Mouse (Mus musculus) CH12.LX (cell line): ENCODE results near the gene Ifi27l2b. TPM values are rescaled to one million over a fixed set of nuclear protein-coding genes. Genes with fewer than 3 reads are reported as not detected.
A peak's percentile ranks its signal among the peaks of the same experiment; 100 is the strongest.
"Not testable (repeated sequence)": the region's sequence is repeated elsewhere in the genome, so short reads cannot be mapped to it uniquely, and the experiment has no call there.

Experiments
- DNase-seq: peaks from one replicate; pipeline ENCODE4 v3.0.0-alpha.2; 2013; ENCODE audit errors: extremely low read depth
- H3K27ac ChIP-seq: 2 replicates; pipeline ENCODE4 v1.5.1; 2012; ENCODE audit warnings: low read depth, mild to moderate bottlenecking, control low read depth, moderate library complexity; ENCODE audit not compliant: insufficient read depth
- H3K27me3 ChIP-seq: replicated peaks from 2 replicates; pipeline ENCODE3; 2012; ENCODE audit warnings: inconsistent platforms
- H3K36me3 ChIP-seq, 2 experiments: replicated peaks in 1 of 2; 2 replicates each; pipeline versions ENCODE3 to v1.6.1; 2012; ENCODE audit warnings: inconsistent platforms in 1 of 2, low read length in 1 of 2, mild to moderate bottlenecking in 1 of 2, mixed read lengths in 1 of 2, moderate library complexity in 1 of 2; ENCODE audit not compliant: control insufficient read depth in 1 of 2, insufficient read depth in 1 of 2
- H3K4me1 ChIP-seq, 2 experiments: 2 replicates each; pipeline ENCODE4 v1.6.1; 2012; ENCODE audit warnings: inconsistent platforms in 1 of 2, moderate library complexity in 1 of 2; ENCODE audit not compliant: insufficient read depth in 2 of 2, control insufficient read depth in 1 of 2
- H3K4me2 ChIP-seq: 2 replicates; pipeline ENCODE4 v1.6.1; 2012; ENCODE audit warnings: low read depth, mild to moderate bottlenecking, control low read depth; ENCODE audit not compliant: poor library complexity, insufficient read depth, severe bottlenecking
- H3K4me3 ChIP-seq, 3 experiments: fragments of 150-350 bp in 1 of 3; sonication (generic) in 1 of 3; replicated peaks in 1 of 3; 2 replicates each; pipeline versions ENCODE3 to v1.5.1; 2011 to 2012; ENCODE audit warnings: low read depth in 2 of 3, low read length in 2 of 3, mild to moderate bottlenecking in 2 of 3, moderate library complexity in 2 of 3, control low read depth in 1 of 3, improper control_type of control experiment in 1 of 3, inconsistent platforms in 1 of 3, mixed read lengths in 1 of 3; ENCODE audit not compliant: poor library complexity in 1 of 3
- H3K79me2 ChIP-seq: replicated peaks from 2 replicates; pipeline ENCODE4 v1.6.1; 2012; ENCODE audit warnings: mild to moderate bottlenecking, moderate library complexity; ENCODE audit not compliant: control insufficient read depth, poor library complexity, insufficient read depth, severe bottlenecking; ENCODE audit errors: extremely low read depth
- H3K9ac ChIP-seq: 2 replicates; pipeline ENCODE4 v1.6.1; 2012; ENCODE audit warnings: low read depth, mild to moderate bottlenecking, control low read depth, moderate library complexity; ENCODE audit not compliant: insufficient read depth
- H3K9me3 ChIP-seq: replicated peaks from 2 replicates; pipeline ENCODE3; 2012; ENCODE audit warnings: low read length, inconsistent platforms, mixed read lengths
- BHLHE40 ChIP-seq: IDR thresholded peaks from 2 replicates; pipeline ENCODE4 v1.6.1; 2011; ENCODE audit warnings: mild to moderate bottlenecking, low read depth, low read length, improper control_type of control experiment
- CHD2 ChIP-seq: IDR thresholded peaks from 2 replicates; pipeline ENCODE4 v1.6.1; 2011; ENCODE audit warnings: low read length, improper control_type of control experiment
- CTCF ChIP-seq, 2 experiments: IDR thresholded peaks in 1 of 2; conservative IDR thresholded peaks in 1 of 2; 2 replicates each; pipeline ENCODE4 v1.5.1; 2011 to 2012; ENCODE audit warnings: low read depth in 2 of 2, low read length in 2 of 2, improper control_type of control experiment in 1 of 2, inconsistent platforms in 1 of 2, mild to moderate bottlenecking in 1 of 2, moderate library complexity in 1 of 2
- E2F4 ChIP-seq: IDR thresholded peaks from 2 replicates; pipeline ENCODE4 v1.6.1; 2011; ENCODE audit warnings: low read depth, low read length, improper control_type of control experiment; ENCODE audit not compliant: insufficient replicate concordance
- ELF1 ChIP-seq: IDR thresholded peaks from 2 replicates; pipeline ENCODE4 v1.6.1; 2014; ENCODE audit warnings: low read depth, mild to moderate bottlenecking, inconsistent platforms, low read length, improper control_type of control experiment
- EP300 ChIP-seq: IDR thresholded peaks from 2 replicates; pipeline ENCODE4 v1.6.1; 2011; ENCODE audit warnings: low read length, improper control_type of control experiment
- ETS1 ChIP-seq: conservative IDR thresholded peaks from 2 replicates; pipeline ENCODE4 v1.6.1; 2012; ENCODE audit warnings: low read depth, mild to moderate bottlenecking, inconsistent platforms, low read length, improper control_type of control experiment, moderate library complexity
- GABPA ChIP-seq: IDR thresholded peaks from 2 replicates; pipeline ENCODE4 v1.6.1; 2012; ENCODE audit warnings: low read depth, low read length, improper control_type of control experiment, inconsistent platforms; ENCODE audit not compliant: insufficient replicate concordance
- IRF4 ChIP-seq: IDR thresholded peaks from 2 replicates; pipeline ENCODE4 v1.6.1; 2014; ENCODE audit warnings: low read depth, mild to moderate bottlenecking, inconsistent platforms, low read length, improper control_type of control experiment
- JUN ChIP-seq: IDR thresholded peaks from 2 replicates; pipeline ENCODE4 v1.6.1; 2011; ENCODE audit warnings: low read depth, mild to moderate bottlenecking, low read length, improper control_type of control experiment, moderate library complexity; ENCODE audit not compliant: insufficient read depth
- JUND ChIP-seq: conservative IDR thresholded peaks from 2 replicates; pipeline ENCODE4 v1.6.1; 2011; ENCODE audit warnings: low read depth, low read length, improper control_type of control experiment
- KAT2A ChIP-seq: IDR thresholded peaks from 2 replicates; pipeline ENCODE4 v1.6.1; 2012; ENCODE audit warnings: low read length, improper control_type of control experiment, inconsistent platforms; ENCODE audit not compliant: insufficient replicate concordance
- MAFK ChIP-seq: IDR thresholded peaks from 2 replicates; pipeline ENCODE4 v1.6.1; 2011; ENCODE audit warnings: low read length, improper control_type of control experiment; ENCODE audit not compliant: insufficient replicate concordance
- MAZ ChIP-seq: IDR thresholded peaks from 2 replicates; pipeline ENCODE4 v1.6.1; 2012; ENCODE audit warnings: low read depth, mild to moderate bottlenecking, inconsistent platforms, low read length, improper control_type of control experiment, moderate library complexity
- MEF2A ChIP-seq: IDR thresholded peaks from 2 replicates; pipeline ENCODE4 v1.6.1; 2014; ENCODE audit warnings: low read depth, mild to moderate bottlenecking, inconsistent platforms, low read length, improper control_type of control experiment, borderline replicate concordance
- NRF1 ChIP-seq: IDR thresholded peaks from 2 replicates; pipeline ENCODE4 v1.6.1; 2014; ENCODE audit warnings: low read depth, mild to moderate bottlenecking, inconsistent platforms, low read length, improper control_type of control experiment, moderate library complexity
- PAX5 ChIP-seq: IDR thresholded peaks from 2 replicates; pipeline ENCODE4 v1.6.1; 2012; ENCODE audit warnings: low read length, inconsistent platforms, mixed read lengths
- POLR2A ChIP-seq: IDR thresholded peaks from 2 replicates; pipeline ENCODE4 v1.6.1; 2011; ENCODE audit warnings: low read depth, mild to moderate bottlenecking, improper control_type of control experiment, low read length
- POLR2AphosphoS2 ChIP-seq: IDR thresholded peaks from 2 replicates; pipeline ENCODE4 v1.6.1; 2011; ENCODE audit warnings: low read depth, low read length, improper control_type of control experiment
- RAD21 ChIP-seq: IDR thresholded peaks from 2 replicates; pipeline ENCODE4 v1.6.1; 2011; ENCODE audit warnings: low read depth, mild to moderate bottlenecking, low read length, improper control_type of control experiment, moderate library complexity
- SIN3A ChIP-seq: IDR thresholded peaks from 2 replicates; pipeline ENCODE4 v1.6.1; 2012; ENCODE audit warnings: low read length, improper control_type of control experiment, inconsistent platforms
- SMC3 ChIP-seq: IDR thresholded peaks from 2 replicates; pipeline ENCODE4 v1.6.1; 2011; ENCODE audit warnings: low read depth, low read length, improper control_type of control experiment
- TBP ChIP-seq: conservative IDR thresholded peaks from 2 replicates; pipeline ENCODE4 v1.6.1; 2011; ENCODE audit warnings: low read depth, low read length, improper control_type of control experiment
- TCF12 ChIP-seq: IDR thresholded peaks from 2 replicates; pipeline ENCODE4 v1.6.1; 2014; ENCODE audit warnings: low read depth, mild to moderate bottlenecking, inconsistent platforms, low read length, improper control_type of control experiment
- UBTF ChIP-seq: IDR thresholded peaks from 2 replicates; pipeline ENCODE4 v1.6.1; 2012; ENCODE audit warnings: low read depth, mild to moderate bottlenecking, inconsistent platforms, low read length, improper control_type of control experiment, moderate library complexity
- USF2 ChIP-seq: conservative IDR thresholded peaks from 2 replicates; pipeline ENCODE4 v1.6.1; 2011; ENCODE audit warnings: low read depth, low read length, improper control_type of control experiment
- ZKSCAN1 ChIP-seq: IDR thresholded peaks from 2 replicates; pipeline ENCODE4 v1.6.1; 2012; ENCODE audit warnings: low read depth, inconsistent platforms, low read length, improper control_type of control experiment, borderline replicate concordance
- ZMIZ1 ChIP-seq: IDR thresholded peaks from 2 replicates; pipeline ENCODE4 v1.6.1; 2012; ENCODE audit warnings: low read depth, mild to moderate bottlenecking, inconsistent platforms, low read length, improper control_type of control experiment
- ZNF384 ChIP-seq: IDR thresholded peaks from 2 replicates; pipeline ENCODE4 v1.6.1; 2012; ENCODE audit warnings: low read depth, low read length, improper control_type of control experiment, inconsistent platforms
- dilution Hi-C: fragments of 300-500 bp; cut with MboI; formaldehyde crosslinking; loops from 2 replicates; pipeline ENCODE4 v1.14.3; 2020; ENCODE audit warnings: low sequenced_read_pairs; ENCODE audit not compliant: extremely low pct_unique_long_range_greater_than_20kb, extremely low pct_ligation_motif_present
- in situ Hi-C: fragments of 300-500 bp; cut with MboI; formaldehyde crosslinking; loops from 3 replicates; pipeline ENCODE4 v1.14.3; 2019; ENCODE audit warnings: low sequenced_read_pairs, low pct_ligation_motif_present, low pct_unique_long_range_greater_than_20kb, mixed read lengths
- polyA plus RNA-seq: library from polyadenylated mRNA; unstranded; fragments of >175 nt; gene quantifications from 2 replicates; pipeline ENCODE4 v1.2.1, GENCODE M21; 2012; ENCODE audit warnings: low read depth; ENCODE audit not compliant: insufficient read length
- total RNA-seq, 2 experiments: library from RNA; depleted of rRNA; stranded (reverse); fragments of 300-350 nt in 1 of 2; fragments of >200 nt in 1 of 2; gene quantifications; 2 replicates each; pipeline ENCODE4 v1.2.3; 2012 to 2014

Gene Ifi27l2b
- total and polyA plus RNA-seq, 3 experiments, result not detected

DNA sequence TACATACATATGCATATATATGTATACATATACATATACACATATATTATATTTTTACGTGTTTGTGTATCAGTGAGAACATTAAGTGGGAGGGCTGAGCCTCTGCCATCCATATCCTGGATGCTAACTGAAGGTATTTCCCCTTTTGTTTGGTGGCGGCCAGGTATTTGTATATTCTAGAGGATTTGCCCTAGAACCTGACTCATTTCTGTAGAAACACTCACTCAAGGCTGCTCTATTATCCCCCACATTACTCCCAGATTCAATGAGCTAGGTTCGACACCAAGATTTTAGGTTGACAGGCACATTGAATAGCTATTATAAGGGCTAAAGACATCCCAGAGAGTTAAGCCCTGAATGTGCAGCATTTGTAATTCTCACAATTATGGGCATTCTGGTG lies 12.0 kb downstream of the Ifi27l2b start:
- in situ Hi-C loops (no loop called here), dilution Hi-C loops (no loop called here)
- Histone ChIP-seq H3K9ac (no peak overlapping the region), H3K27me3 (peaks cover 5% of the 10 kb centered on the region), H3K4me1 (peaks cover 16 to 39% of the 10 kb centered on the region in 2 experiments), H3K4me3 (no peak overlapping the region), H3K36me3 (peaks cover 7 to 25% of the 10 kb centered on the region in 2 experiments), H3K79me2 (no peaks in the 10 kb centered on the region), H3K9me3 (no peaks in the 10 kb centered on the region), H3K4me2 (peak overlapping the region; percentile 16; the same call in 1 of the 2 replicates), H3K27ac (no peak overlapping the region)
- peak; percentile 67 for DNase-seq
- TF ChIP-seq ZNF384, result no peak
- no peak for TF ChIP-seq MEF2A
- TF ChIP-seq RAD21, result no peak
- no peak for TF ChIP-seq CTCF (conservative IDR thresholded peaks at IDR 0.05 in 1 of 2, IDR thresholded peaks at IDR 0.05 in 1 of 2; ENCODE audit: low read depth in 2 of 2, low read length in 2 of 2)
- TF ChIP-seq KAT2A, result no peak
- TF ChIP-seq SIN3A, result no peak
- no peak for TF ChIP-seq MAZ
- peak; percentile 91 for TF ChIP-seq JUND
- no peak for TF ChIP-seq ELF1
- no peak for TF ChIP-seq POLR2AphosphoS2
- no peak for TF ChIP-seq PAX5
- TF ChIP-seq E2F4, result no peak
- no peak; the same call in 1 of the 2 replicates for TF ChIP-seq ETS1
- no peak for TF ChIP-seq NRF1
- TF ChIP-seq TBP, result no peak
- no peak for TF ChIP-seq USF2
- TF ChIP-seq UBTF, result no peak
- TF ChIP-seq MAFK, result no peak
- no peak for TF ChIP-seq ZMIZ1
- TF ChIP-seq BHLHE40, result 0 out of 2 replicates have a peak, but pooled peaks have one; percentile 20
- TF ChIP-seq TCF12, result no peak
- TF ChIP-seq CHD2, result no peak
- peak; percentile 71 for TF ChIP-seq EP300
- TF ChIP-seq ZKSCAN1, result no peak
- peak; percentile 67 for TF ChIP-seq JUN
- TF ChIP-seq IRF4, result peak; percentile 92
- TF ChIP-seq POLR2A, result no peak
- TF ChIP-seq GABPA, result no peak
- TF ChIP-seq SMC3, result no peak

DNA sequence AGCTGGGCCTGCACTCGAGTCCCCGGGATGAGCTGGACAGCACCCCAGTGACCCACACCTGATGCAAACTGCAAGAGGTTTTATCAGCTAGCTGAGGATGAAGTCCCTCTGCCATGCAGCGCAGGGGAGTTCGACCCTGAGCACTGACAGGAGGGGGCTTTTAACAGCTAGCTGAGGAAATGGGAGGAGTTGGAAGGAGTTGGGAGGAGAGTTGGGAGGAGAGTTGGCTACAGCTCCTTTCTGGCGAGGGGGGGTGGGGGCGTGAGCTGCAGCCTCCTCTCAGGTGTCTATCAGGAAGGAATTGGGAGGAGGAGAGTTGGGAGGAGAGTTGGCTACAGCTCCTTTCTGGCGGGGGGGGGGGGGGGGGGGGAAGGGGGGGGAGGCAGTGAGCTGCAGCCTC lies 12.8 kb downstream of the Ifi27l2b start:
- not testable (repeated sequence) for H3K27ac ChIP-seq, H3K9me3 ChIP-seq

More for the DNA sequence above, 12.8 kb downstream of the Ifi27l2b start:
- in situ Hi-C loops, DNase-seq, H3K79me2 ChIP-seq, H3K27me3 ChIP-seq, H3K9ac ChIP-seq, H3K4me3 ChIP-seq, H3K4me2 ChIP-seq, dilution Hi-C loops: not testable (repeated sequence)
- H3K36me3 ChIP-seq, result peaks cover 14 to 33% of the 10 kb centered on the region in 2 experiments
- H3K4me1 ChIP-seq, result peaks cover 16 to 44% of the 10 kb centered on the region in 2 experiments
